Mouse (Mus musculus) forelimb bud, embryonic 11.5 days (tissue): ENCODE results near the gene Aadac.

Experiments
- DNase-seq: peaks from one replicate; pipeline ENCODE4 v3.0.0-alpha.2; 2012; ENCODE audit warnings: low read depth, low spot score

The Aadac gene

DNA sequence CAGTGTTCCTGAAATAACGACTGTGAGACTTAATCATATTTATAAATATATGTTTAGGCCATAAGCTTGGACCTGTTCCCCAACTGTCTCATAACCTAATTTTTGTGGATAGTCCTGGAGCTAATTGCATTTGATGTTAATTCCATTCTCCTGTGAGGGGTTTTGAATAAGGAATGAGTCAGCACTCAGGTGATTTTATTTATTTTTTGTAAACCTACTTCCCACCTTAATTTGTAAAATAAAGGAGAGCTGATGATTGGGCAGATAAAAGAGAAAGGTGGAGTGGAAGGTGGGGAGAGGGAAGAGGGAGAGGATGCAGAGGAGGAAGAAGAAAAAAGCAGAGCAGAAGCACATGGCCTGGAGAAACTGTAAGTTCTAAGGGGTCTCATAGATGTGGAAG lies at the start of gene Aadac:
Gene Aadac (plus strand): TSS at position 301 of the 400 bp plus-strand sequence.
- DNase-seq: no peak

GRCm38 (mm10) chr3:60003622-60004021 lies 21.9 kb upstream of the Aadac start:
- DNase-seq: no peak

GRCm38 (mm10) chr3:60006443-60006842 lies 19.1 kb upstream of the Aadac start, which contains the start of gene Aadacl2:
TSS of gene Aadacl2 (plus strand) at chr3:60006743.
- no peak for DNase-seq

- DNase-seq: no peak
These were observed 6.0 kb downstream of the Aadac start for GRCm38 (mm10) chr3:60031511-60031910.

DNA sequence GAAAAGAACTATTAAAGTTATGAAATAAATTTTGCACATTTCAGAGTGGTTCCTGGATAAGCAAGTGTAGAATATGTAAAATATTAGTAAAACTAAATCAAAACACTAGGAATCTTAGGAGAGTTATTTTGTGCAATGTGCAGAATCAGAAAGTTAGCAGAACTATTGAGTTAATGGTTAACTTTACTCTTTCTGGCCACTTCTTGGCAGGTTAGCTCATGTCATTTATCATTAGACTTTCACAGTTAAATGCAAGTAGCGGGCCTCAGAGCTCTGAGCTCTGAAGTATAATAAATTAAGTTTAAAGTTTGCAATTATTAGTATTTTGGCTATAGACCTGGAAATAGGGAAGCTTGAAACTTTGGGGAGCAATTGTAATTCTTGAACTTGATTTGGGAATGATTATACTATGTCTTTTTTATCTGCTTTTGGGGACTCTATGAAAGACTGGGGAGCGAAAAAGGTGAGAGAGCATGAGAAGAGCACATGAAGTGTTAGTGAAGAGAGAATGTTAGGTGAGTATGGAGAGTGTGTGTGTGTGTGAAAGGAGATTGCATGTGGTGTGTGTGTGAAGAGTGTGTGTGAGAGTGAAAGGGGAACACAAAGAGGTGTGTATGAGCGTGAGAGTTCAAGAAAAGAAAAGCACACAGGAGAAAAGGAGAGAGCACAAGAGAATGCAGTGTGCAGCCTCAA lies 20.9 kb downstream of the Aadac start:
- no peak for DNase-seq

DNA sequence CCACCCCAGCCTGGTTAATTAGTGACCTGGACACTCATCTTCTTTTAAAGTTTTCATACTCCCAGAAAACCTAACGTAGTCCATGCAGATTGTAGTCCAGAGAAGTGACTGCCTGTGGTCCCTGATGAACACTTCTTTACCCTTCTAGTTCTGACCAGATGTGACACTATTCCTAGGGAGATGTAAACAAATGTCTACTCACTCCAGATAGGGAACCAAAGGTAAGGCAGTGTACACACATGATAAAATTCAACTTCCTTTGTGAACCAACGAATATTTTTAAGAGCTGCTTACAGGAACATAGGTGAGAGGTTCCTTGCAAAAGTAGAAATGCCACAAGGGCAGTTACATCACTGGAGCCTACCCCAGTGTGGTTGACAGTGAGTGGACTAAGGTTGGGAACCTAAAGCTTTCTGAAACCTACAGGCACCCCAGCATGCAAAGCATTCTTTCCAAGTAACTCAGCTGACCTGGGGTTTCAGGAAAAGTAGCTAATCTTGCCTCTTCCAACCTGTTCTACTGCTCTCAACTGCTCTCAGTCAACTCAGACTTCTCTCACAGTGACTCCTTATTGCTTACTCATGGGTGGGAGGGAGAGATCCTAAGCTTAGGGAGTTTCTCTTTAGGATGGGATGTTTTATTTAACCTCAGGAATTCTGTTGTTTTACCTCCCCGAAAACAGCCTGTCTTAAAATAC lies 27.9 kb downstream of the Aadac start:
- no peak for DNase-seq

DNA sequence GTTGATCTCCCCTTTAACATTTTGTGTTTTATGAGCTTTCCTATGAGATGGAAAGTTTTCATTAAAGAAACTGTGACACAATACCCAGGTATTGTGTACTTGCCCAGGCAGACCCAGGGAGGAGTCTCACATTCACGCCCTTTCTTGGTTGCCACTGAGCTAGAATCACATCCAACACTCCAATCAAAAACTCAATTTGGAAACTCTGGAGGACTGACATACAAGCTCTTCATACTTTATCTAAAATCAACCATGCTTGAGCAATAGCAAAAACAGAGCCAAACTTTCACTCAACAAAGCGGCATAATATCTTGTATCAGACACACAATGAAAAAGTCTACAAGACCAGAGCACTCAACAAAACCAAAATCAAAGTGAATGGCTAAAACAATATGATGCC lies 28.4 kb downstream of the Aadac start:
- DNase-seq: no peak

- no peak for DNase-seq
These were observed 30.9 kb downstream of the Aadac start for GRCm38 (mm10) chr3:60056451-60056850.

DNA sequence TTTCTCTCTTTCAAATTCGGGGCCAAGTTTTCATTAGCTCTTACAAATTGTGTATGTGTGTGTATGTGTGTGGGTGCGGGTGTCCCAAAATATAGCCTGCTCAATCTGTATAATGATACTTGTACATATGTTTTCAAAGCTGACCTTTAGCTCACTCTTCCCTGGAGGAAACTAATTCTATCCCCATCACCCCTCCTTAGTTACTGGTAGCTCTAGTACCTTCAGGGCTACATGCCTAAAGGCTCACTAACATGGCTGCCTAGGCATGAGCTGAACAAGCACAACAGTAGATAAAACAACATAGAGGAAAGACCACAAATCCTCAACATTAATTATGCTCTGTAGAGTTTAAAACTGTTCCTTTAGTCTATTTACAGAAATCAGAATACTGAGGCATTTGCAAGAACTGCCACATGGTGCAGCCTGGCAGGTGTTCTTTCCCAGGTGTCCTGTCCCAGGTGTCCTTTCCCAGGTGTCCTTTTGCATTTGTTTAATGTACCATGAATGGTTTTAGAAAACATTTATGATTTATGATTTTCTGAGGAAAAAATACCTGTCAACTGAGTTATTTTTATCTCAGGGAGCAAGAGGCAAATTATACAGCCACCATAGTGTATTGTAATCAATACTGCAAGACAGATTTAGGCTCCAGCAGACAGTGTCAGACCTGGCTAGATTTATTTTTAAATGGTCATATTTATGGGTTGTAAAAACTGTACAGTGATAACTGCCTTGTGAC lies 31.7 kb downstream of the Aadac start:
- no peak for DNase-seq

- no peak for DNase-seq
These were observed 32.2 kb downstream of the Aadac start for GRCm38 (mm10) chr3:60057809-60058082.

- no peak for DNase-seq
These were observed 53.4 kb downstream of the Aadac start for GRCm38 (mm10) chr3:60078883-60079415.

GRCm38 (mm10) chr3:60080572-60080971 lies 55.1 kb downstream of the Aadac start:
- no peak for DNase-seq

GRCm38 (mm10) chr3:60081648-60082047 lies 56.1 kb downstream of the Aadac start, which contains the start of gene Sucnr1:
TSS of gene Sucnr1 (plus strand) at chr3:60081869.
- no peak for DNase-seq

- DNase-seq: no peak
These were observed 57.2 kb downstream of the Aadac start for GRCm38 (mm10) chr3:60082746-60083145.

GRCm38 (mm10) chr3:60085729-60086128 lies 60.2 kb downstream of the Aadac start:
- no peak for DNase-seq
